Mouse (Mus musculus) erythroblast, embryonic 14.5 days (primary cell): Measurements from ENCODE around the gene Gm49322. TPM values are rescaled to one million over a fixed set of nuclear protein-coding genes. Genes with fewer than 3 reads are reported as not detected.

Experiments used
- H3K27me3 ChIP-seq: 2 replicates; pipeline ENCODE4 v1.6.1; 2012; ENCODE audit warnings: inconsistent platforms; ENCODE audit not compliant: control insufficient read depth
- H3K36me3 ChIP-seq: 2 replicates; pipeline ENCODE4 v1.6.1; 2012; ENCODE audit warnings: mild to moderate bottlenecking, inconsistent platforms; ENCODE audit not compliant: control insufficient read depth
- H3K4me1 ChIP-seq: 2 replicates; pipeline ENCODE4 v1.6.1; 2012; ENCODE audit warnings: inconsistent platforms; ENCODE audit not compliant: control insufficient read depth
- H3K4me3 ChIP-seq: replicated peaks from 2 replicates; pipeline ENCODE3; 2012; ENCODE audit warnings: moderate library complexity, mild to moderate bottlenecking, inconsistent platforms
- H3K9me3 ChIP-seq: 2 replicates; pipeline ENCODE4 v1.6.1; 2012; ENCODE audit warnings: low read length, inconsistent platforms, mixed read lengths; ENCODE audit not compliant: control insufficient read depth
- GATA1 ChIP-seq: IDR thresholded peaks from 2 replicates; pipeline ENCODE4 v1.6.1; 2012; ENCODE audit warnings: low read length, inconsistent platforms, mixed read lengths
- TAL1 ChIP-seq: IDR thresholded peaks from 3 replicates; pipeline ENCODE4 v1.6.1; 2012; ENCODE audit warnings: low read length, inconsistent platforms, mixed read lengths
- polyA plus RNA-seq: library from polyadenylated mRNA; stranded (reverse); fragments of >175 nt; gene quantifications from 2 replicates; pipeline ENCODE4 v1.2.3, GENCODE M21; 2012

The Gm49322 gene
- polyA plus RNA-seq, 1 experiment = 0.07 TPM

- H3K4me1 ChIP-seq = peaks cover 99% of the 10 kb centered on the region
- H3K36me3 ChIP-seq = peaks cover 94% of the 10 kb centered on the region
- H3K9me3 ChIP-seq = no peaks in the 10 kb centered on the region
- no peaks in the 10 kb centered on the region for H3K27me3 ChIP-seq
- peak overlapping the region; percentile 96 for H3K4me3 ChIP-seq
- TF ChIP-seq GATA1 (no peak), TAL1 (no peak)
Measured at GRCm38 (mm10) chr10:80570871-80571836, 34.7 kb upstream of the Gm49322 start.

- TF ChIP-seq TAL1 (peak; percentile 73), GATA1 (peak; percentile 85)
- Histone ChIP-seq H3K27me3 (no peaks in the 10 kb centered on the region), H3K9me3 (no peaks in the 10 kb centered on the region), H3K36me3 (peaks cover 81% of the 10 kb centered on the region), H3K4me3 (peak overlapping the region; percentile 96), H3K4me1 (peaks cover 96% of the 10 kb centered on the region)
Measured at GRCm38 (mm10) chr10:80572477-80572876, 33.3 kb upstream of the Gm49322 start.

- Histone ChIP-seq H3K4me3 (peak overlapping the region; percentile 96), H3K27me3 (no peaks in the 10 kb centered on the region), H3K9me3 (no peaks in the 10 kb centered on the region), H3K4me1 (peaks cover 97% of the 10 kb centered on the region), H3K36me3 (peaks cover 66% of the 10 kb centered on the region)
- TF ChIP-seq TAL1 (no peak), GATA1 (peak; percentile 29; the same call in 1 of the 2 replicates)
Measured at GRCm38 (mm10) chr10:80573944-80574343, 31.9 kb upstream of the Gm49322 start.

GRCm38 (mm10) chr10:80574896-80575295 lies 30.9 kb upstream of the Gm49322 start:
- Histone ChIP-seq H3K27me3 (no peaks in the 10 kb centered on the region), H3K9me3 (no peaks in the 10 kb centered on the region), H3K4me1 (peaks cover 97% of the 10 kb centered on the region), H3K4me3 (peak overlapping the region; percentile 96), H3K36me3 (peaks cover 58% of the 10 kb centered on the region)
- TF ChIP-seq GATA1 (no peak), TAL1 (no peak)

- H3K9me3 ChIP-seq = no peaks in the 10 kb centered on the region
- peaks cover 51% of the 10 kb centered on the region for H3K36me3 ChIP-seq
- peaks cover 93% of the 10 kb centered on the region for H3K4me1 ChIP-seq
- TF ChIP-seq TAL1 (no peak), GATA1 (no peak)
- H3K4me3 ChIP-seq = peak overlapping the region; percentile 96
- no peaks in the 10 kb centered on the region for H3K27me3 ChIP-seq
Measured at GRCm38 (mm10) chr10:80575925-80576324, 29.9 kb upstream of the Gm49322 start.

- Histone ChIP-seq H3K9me3 (no peaks in the 10 kb centered on the region), H3K36me3 (peaks cover 50% of the 10 kb centered on the region), H3K4me1 (peaks cover 91% of the 10 kb centered on the region), H3K27me3 (no peaks in the 10 kb centered on the region), H3K4me3 (peak overlapping the region; percentile 96)
- no peak for TF ChIP-seq TAL1
- TF ChIP-seq GATA1 = no peak
Measured at GRCm38 (mm10) chr10:80576351-80577194, 29.2 kb upstream of the Gm49322 start.

DNA sequence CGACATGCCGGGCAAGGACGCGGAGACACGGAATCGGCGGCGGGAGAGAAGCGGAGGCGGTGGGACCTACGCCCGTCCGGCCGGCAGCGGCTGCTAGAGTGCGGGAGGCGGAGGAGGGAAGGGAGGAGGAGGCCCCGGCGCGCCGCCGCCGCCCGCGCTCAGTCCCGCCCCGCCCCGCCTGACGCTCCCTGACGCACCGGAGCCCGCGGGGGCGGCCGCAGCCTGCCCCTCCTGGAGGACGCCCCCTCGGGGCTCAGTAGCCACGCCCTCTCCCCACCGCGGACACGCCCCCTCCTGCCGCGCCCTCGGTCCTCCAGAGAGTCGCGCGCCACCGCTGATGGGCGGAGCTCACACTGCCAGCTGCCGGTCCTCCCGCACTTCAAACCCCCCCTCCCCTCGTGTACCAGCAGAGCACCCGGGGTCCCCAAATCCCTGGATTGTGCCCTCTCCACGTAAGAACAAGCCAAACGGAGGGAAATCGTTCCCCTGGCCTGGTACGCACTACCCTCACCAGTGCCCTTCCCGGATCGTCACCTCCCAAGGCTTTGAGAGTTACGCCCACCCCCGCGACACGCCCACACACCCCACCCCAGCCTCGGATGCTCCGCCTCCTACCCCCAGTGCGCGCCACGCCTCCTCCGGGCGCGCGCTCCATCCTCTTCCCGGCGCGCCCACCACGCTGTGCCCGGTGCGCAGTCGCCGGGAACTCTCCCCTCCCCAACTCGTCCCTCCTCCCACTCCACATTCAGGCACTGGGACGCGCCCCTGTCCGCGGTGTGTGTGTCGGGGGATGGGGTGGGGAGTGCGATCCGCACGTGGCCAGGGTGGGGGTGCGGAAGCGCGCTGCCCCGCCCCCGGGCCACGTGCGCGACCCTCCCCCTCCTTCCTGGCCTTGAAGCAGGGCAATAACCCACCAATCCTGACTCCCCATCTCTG lies 28.4 kb upstream of the Gm49322 start, which contains the start of gene Klf16:
Gene Klf16, minus strand, starts transcription at position 127 of the 936 bp plus-strand sequence.
- peaks cover 48% of the 10 kb centered on the region for H3K36me3 ChIP-seq
- H3K4me1 ChIP-seq = peaks cover 85% of the 10 kb centered on the region
- TF ChIP-seq GATA1 = no peak
- no peak for TF ChIP-seq TAL1

DNA sequence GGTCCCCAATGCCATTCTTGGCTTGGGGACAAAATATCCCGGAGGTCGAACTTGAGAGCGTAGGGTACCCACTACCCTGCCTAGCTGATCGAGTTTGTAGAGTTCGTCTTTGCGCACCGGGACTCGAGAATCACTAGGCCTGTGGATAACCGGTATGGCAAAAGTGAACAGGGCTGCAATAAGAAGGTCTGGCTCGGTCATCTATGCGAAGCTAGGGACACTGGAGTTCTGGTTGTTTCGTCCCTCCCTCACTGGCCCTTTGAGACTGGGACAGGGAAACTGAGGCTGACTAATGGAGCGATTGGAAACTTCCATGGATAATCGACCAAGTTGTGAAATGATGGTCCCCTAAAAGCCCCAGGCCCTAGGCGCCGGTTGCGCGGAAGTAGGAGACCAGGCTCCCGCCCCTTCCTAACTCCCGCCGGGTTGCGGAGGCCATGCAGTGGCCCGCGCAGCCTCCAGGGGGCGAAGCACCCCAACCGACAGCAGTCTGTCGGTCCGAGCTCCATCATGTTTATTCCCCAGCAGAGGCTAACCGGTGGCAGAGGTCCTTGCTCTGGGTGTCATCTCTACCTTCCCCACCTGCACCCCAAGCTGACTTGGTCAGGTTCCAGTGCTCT lies 27.6 kb upstream of the Gm49322 start:
- Histone ChIP-seq H3K36me3 (peaks cover 49% of the 10 kb centered on the region), H3K9me3 (no peaks in the 10 kb centered on the region), H3K4me1 (peaks cover 79% of the 10 kb centered on the region), H3K27me3 (no peaks in the 10 kb centered on the region), H3K4me3 (peak overlapping the region; percentile 96)
- no peak for TF ChIP-seq TAL1
- TF ChIP-seq GATA1 = no peak

More for the DNA sequence above, 28.4 kb upstream of the Gm49322 start, which contains the start of gene Klf16:
- Histone ChIP-seq H3K27me3 (no peaks in the 10 kb centered on the region), H3K4me3 (peak within 1 kb of the TSS; percentile 96), H3K9me3 (no peaks in the 10 kb centered on the region)
